Mouse (Mus musculus) heart, embryonic 16.5 days (tissue): ENCODE results near the gene Dtnbp1. TPM values are rescaled to one million over a fixed set of nuclear protein-coding genes. Genes with fewer than 3 reads are reported as not detected.

Experiments
- ATAC-seq: fragments of 200-750 bp; cut with Nextera tagmentation; replicated peaks from 2 replicates; pipeline ENCODE4 v1.8.0; 2017; ENCODE audit warnings: moderate number of reproducible peaks; ENCODE audit not compliant: insufficient read depth, low FRiP score; ENCODE audit errors: extremely low read depth
- H3K27ac ChIP-seq: fragments of 300-500 bp; sonication (generic); 2 replicates; pipeline ENCODE4 v1.5.1; 2014; ENCODE audit warnings: mild to moderate bottlenecking, low read length, control low read depth, moderate library complexity
- H3K27me3 ChIP-seq: fragments of 300-500 bp; sonication (generic); 2 replicates; pipeline ENCODE4 v1.6.1; 2014; ENCODE audit warnings: low read length, mixed read lengths; ENCODE audit not compliant: control insufficient read depth, insufficient read depth
- H3K36me3 ChIP-seq: fragments of 300-500 bp; sonication (generic); 2 replicates; pipeline ENCODE4 v1.6.1; 2014; ENCODE audit not compliant: control insufficient read depth, insufficient read depth
- H3K4me1 ChIP-seq: fragments of 300-500 bp; sonication (generic); 2 replicates; pipeline ENCODE4 v1.6.1; 2014; ENCODE audit warnings: low read length, mixed read lengths; ENCODE audit not compliant: control insufficient read depth, insufficient read depth
- H3K4me2 ChIP-seq: fragments of 300-500 bp; sonication (generic); 2 replicates; pipeline ENCODE4 v1.6.1; 2014; ENCODE audit warnings: low read depth, mild to moderate bottlenecking, control low read depth, low read length
- H3K4me3 ChIP-seq: fragments of 300-500 bp; sonication (generic); 2 replicates; pipeline ENCODE4 v1.5.1; 2014; ENCODE audit warnings: mild to moderate bottlenecking, control low read depth, low read length
- H3K9ac ChIP-seq: fragments of 300-500 bp; sonication (generic); 2 replicates; pipeline ENCODE4 v1.6.1; 2014; ENCODE audit warnings: low read length, control low read depth
- H3K9me3 ChIP-seq: fragments of 300-500 bp; sonication (generic); replicated peaks from 2 replicates; pipeline ENCODE4 v1.6.1; 2016; ENCODE audit warnings: low read length; ENCODE audit not compliant: control insufficient read depth
- WGBS: fragments of 180-500 bp; shearing (Covaris S2); extraction: QIAGEN DNeasy Blood & Tissue Kit; methylation state at CpG from one replicate; pipeline ENCODE4 v1.1.7; 2014; 5-methylcytosine and 5-hydroxymethylcytosine counted together
- polyA plus RNA-seq: library from polyadenylated mRNA; unstranded; fragments of >200 nt; fragmentation: Nextera tagmentation; extraction: Ambion mirVana; gene quantifications from 2 replicates; pipeline ENCODE4 v1.2.1, GENCODE M21; 2015

Dtnbp1 gene
- polyA plus RNA-seq, 1 experiment from 2014 or later: 110 TPM

DNA sequence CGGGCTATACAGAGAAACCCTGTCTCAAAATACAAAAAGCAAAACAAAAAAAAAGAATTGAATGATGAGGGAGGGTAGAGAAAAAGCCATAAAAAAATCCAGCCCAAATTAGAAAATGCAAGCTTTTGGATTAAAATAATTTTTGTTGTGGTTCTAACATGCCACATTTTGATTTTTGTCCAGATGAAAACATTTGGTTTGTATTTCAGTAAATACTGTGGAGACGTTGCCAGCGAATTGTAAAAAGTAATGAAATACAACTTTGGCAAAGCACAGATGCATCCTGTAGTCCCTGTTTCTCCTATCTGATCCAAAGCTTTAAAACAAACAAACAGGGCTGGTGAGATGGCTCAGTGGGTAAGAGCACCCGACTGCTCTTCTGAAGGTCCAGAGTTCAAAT is 120.9 kb downstream of the Dtnbp1 start:
- Histone ChIP-seq H3K27ac (peak overlapping the region; percentile 41), H3K9me3 (no peaks in the 10 kb centered on the region), H3K4me2 (no peak overlapping the region), H3K9ac (no peak overlapping the region), H3K27me3 (no peaks in the 10 kb centered on the region), H3K4me1 (peaks cover 22% of the 10 kb centered on the region), H3K36me3 (0 out of 2 replicates have a peak, but pooled peaks cover 2% of the 10 kb centered on the region), H3K4me3 (no peak overlapping the region)
- ATAC-seq: no peak
- 87% methylated on average over 4 of the region's 4 CpGs for WGBS

DNA sequence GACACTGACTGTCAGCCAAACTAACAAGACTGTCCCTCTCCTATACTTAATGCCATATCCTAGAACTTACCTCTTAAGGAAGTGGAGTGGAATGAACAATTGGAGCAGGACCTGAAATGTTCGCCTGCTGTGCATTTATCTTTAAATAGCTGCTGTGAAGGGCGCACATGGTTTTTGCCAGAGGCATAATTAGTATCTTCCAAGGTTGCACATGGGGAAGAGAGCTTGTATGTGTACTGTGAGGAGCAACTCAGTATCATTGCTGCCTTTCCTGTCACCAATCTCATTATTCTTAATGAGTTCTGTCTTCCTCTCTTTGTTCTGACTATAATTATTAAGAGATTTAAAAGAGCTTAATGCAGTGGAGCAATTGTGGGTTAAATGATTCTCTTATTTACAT is 125.1 kb downstream of the Dtnbp1 start:
- WGBS: 66% methylated on average over 2 of the region's 2 CpGs
- peaks cover 25% of the 10 kb centered on the region for H3K4me1 ChIP-seq
- no peak overlapping the region for H3K4me2 ChIP-seq

More for the DNA sequence above, 125.1 kb downstream of the Dtnbp1 start:
- H3K9ac ChIP-seq: no peak overlapping the region
- no peak overlapping the region for H3K27ac ChIP-seq
- no peak overlapping the region for H3K4me3 ChIP-seq
- H3K27me3 ChIP-seq: no peaks in the 10 kb centered on the region
- H3K36me3 ChIP-seq: 0 out of 2 replicates have a peak, but pooled peaks cover 2% of the 10 kb centered on the region
- ATAC-seq: no peak
- no peaks in the 10 kb centered on the region for H3K9me3 ChIP-seq

Other genes starting within 250 kb of the Dtnbp1 start
- 0.08 and 0.09 TPM in 2 replicates for gene Gm9817, start 76.5 kb upstream of the Dtnbp1 start, polyA plus RNA-seq